Mouse (Mus musculus): ENCODE data around the gene Hoxd4.
A peak's percentile ranks its signal among the peaks of the same experiment; 100 is the strongest.

The Hoxd4 gene

DNA sequence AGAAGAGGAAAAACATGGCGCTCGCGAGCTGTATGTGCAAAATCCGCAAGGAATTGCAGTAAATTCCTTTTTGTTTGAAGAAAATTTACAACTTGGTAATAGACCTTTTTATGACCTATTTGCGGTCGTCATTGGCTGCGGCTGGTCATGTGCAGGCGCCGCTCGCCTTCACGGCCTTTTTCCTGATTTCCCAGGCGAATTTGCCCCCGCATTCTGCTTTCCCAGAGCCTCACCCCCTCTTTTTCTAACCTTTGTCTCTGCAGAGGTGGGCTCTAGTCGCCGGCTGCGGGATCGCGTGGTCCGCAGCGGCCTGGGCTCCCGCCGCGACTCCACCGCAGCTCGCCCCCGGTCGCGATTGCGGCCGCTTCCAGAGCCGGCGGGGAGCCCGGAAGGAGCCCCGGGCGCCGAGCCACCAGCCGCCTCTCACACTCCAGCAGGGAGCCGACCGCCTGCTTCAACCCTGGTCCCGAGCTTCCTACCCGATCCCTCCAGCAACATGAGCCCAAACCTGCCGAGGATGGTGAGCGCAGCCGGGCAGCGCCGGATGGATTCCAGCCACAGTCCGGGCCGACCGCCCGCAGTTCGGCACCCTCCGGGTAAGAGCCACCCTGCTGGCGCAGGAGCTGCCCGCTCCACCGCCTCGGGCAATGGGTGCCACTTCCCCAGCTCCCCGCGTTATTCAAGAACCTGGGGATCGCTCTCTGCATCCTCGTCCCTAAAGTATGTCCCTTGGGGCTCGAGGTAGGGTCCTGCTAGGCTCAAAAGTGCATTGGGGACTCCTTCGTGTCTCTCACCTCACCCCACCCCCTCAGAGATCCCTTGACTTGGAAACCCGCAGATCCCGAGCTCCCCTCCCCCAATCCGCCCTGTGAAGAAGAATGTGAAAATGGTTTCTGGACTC, at the start of gene Hoxd4, which contains the start of gene Hoxd3:
Hoxd4 (plus strand) TSS at position 209 of the 901 bp plus-strand sequence.
Hoxd3 (plus strand) TSS at position 207 of the 901 bp plus-strand sequence.
- DNase-seq (ENCODE audit: low spot score in 2 of 2), result no peak

DNA sequence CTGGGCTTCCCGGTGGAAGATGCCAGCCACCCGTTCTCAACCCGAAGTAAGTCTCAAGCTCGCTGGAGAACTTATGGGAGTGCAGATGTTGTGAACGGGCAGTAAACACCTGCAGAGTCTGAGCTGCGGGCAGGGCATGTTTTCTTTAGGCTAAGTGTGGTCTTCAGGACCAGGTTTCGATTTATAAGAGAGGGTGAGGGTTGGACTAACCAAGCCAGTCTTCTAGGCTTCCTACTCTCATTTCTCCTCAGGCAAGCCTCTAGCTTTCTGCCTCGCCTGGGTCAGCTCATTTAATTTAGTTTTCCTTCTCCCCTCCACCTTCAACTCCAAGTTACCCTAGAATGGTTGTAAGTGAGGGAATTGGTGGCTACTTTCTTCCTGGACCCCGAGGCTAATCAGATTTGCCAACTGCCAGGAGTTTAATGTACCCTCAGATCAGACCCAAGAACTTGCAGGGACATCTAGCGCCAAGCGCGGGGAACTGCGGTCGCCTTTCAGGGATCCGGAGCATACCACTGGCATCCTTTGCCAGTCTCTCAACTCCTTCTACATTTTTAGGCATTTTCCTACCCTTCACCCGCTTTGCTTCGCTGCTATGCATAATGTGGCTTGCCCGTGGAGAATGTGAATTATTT, 48.3 kb upstream of the Hoxd4 start:
- peak in 1 of 2 experiments; percentile 69 for DNase-seq (ENCODE audit: low spot score in 2 of 2)

DNA sequence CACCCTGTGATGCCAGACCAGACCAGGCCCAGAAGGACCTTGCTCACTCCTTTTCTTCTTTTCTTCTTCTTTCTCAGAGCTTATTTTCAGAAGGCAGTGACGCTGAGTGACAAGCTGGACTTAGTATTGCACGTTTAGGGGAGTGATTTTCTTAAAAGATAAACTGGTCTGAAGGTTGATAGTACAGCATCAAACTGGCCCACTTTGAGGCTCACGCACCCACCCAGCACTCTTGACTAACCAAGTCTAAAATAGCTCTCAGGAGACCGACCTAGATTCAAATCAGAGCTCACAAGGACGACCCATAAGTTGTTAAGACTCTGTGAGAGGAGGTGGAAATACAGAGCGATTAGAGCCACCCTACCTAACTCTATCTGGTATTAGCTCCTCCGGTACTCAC, 45.3 kb upstream of the Hoxd4 start:
- DNase-seq (ENCODE audit: low spot score in 2 of 2), result no peak

DNA sequence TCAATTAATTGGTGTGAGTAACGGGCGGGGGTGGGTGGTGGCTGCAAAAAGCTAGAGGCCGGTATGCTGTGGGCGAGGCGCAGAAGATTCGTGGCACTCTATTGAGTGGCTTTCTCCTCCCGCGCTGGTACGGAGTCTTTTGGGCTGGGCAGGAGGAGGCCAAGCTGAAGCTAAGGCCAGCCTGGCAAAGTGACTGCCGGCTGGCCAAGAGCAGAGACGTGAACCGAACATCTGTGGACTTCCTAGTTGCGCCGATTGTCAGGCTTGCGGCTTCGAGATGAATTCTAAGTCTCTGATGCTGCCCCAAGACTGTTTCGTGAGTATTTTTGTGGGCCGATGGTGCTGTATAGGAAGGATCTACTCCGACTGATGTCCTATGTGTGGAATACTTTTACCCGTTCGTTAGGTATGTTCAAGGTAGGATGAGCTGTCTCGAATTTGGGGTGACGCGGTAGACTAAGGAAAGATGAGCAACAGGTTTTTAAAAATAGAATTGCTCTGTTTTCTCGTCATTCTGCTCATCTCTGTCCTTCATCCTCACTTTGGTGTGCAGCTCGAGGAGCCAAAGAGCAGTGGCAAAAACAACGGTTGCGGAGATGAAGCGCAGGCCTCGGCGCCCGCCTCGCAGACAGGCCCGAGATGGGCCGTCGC, 44.4 kb upstream of the Hoxd4 start:
- DNase-seq (ENCODE audit: low spot score in 2 of 2), result no peak

DNA sequence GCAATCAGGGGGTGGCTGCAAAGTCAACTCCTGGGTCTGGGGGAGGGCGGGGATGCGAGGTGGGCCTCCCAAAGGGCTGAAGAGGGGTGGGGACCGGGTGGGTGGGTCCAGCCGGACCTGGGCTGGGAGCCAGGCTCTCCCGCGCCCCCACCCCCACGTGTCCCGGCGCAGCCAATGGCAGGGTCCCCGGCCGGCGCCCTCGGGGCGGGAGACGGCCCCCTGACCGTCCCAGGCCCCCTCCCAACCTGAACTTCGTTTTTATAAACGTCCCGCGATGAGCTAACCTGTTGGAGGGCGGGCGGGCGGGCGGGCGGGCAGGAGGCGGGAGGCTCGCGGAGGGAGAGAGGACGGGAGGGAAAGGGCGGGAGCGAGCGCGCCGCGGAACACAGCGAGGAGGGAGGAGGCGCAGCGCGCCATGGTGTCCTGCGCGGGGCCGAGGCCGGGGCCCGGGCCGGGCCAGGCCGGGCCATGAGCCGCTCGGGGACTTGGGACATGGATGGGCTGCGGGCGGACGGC, 43.8 kb upstream of the Hoxd4 start, which contains the start of gene Hoxd13:
Hoxd13 (plus strand) TSS at position 469 of the 516 bp plus-strand sequence.
- no peak for DNase-seq (ENCODE audit: low spot score in 2 of 2)

DNA sequence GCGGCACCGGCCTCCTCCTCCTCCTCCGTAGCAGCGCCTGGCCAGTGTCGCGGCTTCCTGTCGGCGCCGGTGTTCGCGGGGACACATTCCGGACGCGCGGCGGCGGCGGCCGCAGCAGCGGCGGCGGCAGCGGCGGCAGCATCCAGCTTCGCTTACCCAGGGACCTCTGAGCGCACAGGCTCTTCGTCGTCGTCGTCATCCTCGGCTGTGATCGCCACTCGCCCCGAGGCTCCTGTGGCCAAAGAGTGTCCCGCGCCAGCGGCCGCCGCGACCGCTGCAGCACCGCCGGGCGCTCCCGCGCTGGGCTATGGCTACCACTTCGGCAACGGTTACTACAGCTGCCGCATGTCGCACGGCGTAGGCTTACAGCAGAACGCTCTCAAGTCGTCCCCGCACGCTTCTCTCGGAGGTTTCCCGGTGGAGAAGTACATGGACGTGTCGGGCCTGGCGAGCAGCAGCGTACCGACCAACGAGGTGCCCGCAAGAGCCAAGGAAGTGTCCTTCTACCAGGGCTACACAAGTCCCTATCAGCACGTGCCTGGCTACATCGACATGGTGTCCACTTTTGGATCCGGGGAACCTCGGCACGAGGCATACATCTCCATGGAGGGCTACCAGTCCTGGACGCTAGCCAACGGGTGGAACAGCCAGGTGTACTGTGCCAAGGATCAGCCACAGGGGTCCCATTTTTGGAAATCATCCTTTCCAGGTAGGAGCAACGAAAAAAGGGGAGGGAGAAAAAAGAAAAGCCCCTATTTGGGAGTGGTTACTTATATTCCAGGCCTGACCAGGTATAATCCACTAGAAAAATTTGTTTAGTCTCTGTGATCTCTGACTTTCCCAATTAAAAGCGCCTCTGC, 43.1 kb upstream of the Hoxd4 start:
- DNase-seq (ENCODE audit: low spot score in 2 of 2), result no peak

DNA sequence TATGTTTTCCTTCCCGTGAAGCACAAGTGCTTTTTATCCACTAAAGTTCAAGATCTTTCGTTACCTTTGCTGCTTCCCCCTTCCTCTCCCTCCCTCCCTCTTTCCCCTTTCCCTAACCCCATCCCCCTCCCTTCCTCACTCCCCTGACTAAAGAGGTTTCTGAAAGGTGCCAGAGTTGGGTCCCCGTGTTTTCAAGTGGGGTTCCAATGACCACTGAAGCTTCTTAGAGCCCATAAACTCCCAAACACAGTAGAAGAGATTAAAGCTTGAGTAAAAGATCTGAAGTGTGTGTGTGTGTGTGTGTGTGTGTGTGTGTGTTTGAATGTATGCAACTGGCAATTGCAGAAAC, 42.5 kb upstream of the Hoxd4 start:
- DNase-seq (ENCODE audit: low spot score in 2 of 2), result no peak

DNA sequence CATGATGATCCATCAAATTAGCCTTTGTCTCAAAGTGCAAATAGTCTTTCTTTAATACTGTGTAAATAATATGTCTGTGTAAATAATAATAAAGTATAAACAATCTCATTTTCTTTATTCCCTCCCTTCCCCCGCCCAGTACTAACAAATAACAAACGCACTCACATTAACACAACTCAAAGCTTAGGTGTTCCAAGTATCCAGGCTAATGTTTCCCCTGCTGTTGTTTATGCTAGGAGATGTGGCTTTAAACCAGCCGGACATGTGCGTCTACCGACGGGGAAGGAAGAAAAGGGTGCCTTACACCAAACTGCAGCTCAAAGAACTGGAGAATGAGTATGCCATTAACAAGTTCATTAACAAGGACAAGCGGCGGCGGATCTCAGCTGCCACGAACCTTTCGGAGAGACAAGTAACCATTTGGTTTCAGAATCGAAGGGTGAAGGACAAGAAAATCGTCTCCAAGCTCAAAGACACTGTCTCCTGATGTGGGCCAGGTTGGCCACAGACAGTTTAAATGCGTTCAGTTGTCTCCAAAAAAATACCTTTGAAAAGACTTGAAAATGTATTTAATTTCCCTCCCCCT, 42.0 kb upstream of the Hoxd4 start:
- DNase-seq (ENCODE audit: low spot score in 2 of 2), result no peak

DNA sequence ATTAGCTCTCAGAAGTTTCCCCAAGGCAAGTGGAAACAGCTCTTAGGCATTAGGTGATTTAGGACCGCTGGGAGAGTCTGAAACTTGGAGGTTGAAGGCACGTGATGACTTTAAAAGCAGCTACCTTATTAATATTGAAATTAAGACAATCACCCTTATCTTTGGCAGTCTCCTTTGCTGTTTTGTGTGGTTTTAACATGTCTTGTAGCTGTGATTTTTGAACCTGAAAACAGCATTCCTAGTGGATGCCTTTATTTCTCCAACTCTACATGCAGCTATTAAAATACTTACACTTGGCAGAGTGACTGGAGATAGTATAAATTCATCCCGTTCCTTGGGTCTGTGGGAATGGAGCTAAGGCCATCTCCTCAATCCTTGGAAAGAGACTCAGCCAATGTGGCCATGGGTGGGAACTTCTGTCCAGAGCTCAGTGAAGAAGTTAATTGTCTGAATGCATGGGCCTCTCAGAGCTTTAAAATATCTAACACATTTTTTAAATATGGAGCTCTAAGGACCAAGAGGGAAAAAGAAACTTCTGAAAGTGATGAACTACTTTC, 41.0 kb upstream of the Hoxd4 start:
- DNase-seq (ENCODE audit: low spot score in 2 of 2), result no peak

DNA sequence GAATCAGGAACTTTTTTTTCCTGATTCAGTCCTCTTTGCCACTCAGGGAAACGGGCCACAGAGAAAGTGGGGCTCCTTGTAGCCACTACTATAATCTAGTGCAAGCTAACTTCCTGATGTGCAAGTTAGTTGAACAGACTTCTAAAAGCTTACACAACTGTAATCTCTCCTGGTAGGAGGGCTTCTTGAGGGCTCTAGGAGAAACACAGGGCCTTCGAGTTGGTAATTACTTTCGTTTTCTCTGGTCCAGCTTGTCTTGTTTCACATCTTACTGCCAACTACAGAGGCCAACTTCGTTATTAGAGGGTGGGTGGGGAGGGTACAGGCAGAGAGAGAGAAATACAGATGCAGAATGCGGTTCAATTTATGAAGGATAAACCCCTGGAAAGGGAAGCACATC, 39.9 kb upstream of the Hoxd4 start:
- no peak for DNase-seq (ENCODE audit: low spot score in 2 of 2)

DNA sequence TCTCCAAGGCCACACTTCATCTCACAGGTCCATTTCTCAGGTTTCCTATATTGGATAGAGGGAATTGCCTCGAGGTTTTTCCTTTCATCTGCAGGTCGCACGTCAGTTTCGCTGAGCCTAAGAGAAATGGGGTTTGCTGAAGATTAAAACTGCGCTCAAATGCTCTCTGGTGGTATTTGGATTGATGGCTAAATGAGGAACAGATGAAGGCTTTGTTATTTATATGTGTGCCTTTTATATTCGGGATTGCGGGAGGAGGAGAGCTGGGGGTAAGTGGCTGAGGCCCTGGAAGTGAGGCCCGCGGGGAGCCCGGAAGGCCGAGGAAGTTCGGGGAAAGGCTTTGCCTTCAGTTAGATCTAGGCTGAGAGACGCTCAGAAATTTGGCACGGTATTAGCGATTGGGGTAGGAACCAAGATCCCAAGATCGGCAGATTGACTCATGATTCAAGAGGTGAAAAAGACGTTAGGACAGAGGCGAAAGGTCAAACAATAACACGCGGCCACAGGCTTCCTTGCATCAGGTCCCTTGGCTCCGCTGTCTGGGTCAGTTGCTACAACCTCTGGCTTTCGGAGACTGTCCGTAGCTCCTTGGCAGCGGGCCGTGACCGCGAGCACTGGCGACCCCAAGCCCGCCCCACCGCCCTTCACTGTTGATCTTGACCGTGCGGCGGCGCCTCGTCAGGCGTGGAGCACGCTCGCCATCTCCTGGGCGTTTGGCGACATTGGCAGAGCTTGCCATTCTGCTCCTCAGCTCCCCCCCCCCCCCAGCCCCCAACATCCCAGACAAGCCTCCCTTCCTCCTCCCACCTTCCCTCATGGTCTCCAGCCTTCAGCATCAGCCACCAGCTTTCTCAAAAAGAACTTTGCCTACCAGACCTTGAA, 39.0 kb upstream of the Hoxd4 start:
- no peak for DNase-seq (ENCODE audit: low spot score in 2 of 2)

DNA sequence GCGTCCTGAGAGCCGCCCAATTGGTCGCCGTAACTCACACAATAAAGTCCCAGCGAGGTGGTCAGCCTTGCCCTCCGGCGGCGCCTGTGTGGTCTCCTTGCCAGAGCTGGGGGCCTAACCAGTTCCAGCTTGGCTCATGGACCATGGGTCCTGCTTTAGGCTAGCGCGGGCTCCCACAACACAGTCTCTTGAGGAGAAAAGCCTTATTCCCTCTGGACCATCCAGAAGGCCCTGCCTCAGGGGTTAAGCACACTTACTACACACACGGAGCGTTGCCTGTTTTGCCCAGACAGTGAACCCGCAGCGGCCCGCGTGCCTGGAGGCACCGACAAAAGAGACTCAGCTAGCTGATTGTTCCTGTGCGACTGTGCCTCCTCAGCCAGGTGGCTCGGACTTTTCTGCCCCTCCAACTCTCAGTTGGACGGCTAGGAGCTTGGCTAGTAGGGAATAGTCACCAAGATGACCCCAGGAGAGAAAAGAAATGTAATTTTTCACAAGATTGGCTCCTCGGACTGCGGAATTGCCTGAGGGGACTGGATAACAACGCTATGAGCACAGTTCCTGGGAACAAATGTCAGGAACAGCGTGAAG, 37.8 kb upstream of the Hoxd4 start:
- DNase-seq (ENCODE audit: low spot score in 2 of 2), result no peak

DNA sequence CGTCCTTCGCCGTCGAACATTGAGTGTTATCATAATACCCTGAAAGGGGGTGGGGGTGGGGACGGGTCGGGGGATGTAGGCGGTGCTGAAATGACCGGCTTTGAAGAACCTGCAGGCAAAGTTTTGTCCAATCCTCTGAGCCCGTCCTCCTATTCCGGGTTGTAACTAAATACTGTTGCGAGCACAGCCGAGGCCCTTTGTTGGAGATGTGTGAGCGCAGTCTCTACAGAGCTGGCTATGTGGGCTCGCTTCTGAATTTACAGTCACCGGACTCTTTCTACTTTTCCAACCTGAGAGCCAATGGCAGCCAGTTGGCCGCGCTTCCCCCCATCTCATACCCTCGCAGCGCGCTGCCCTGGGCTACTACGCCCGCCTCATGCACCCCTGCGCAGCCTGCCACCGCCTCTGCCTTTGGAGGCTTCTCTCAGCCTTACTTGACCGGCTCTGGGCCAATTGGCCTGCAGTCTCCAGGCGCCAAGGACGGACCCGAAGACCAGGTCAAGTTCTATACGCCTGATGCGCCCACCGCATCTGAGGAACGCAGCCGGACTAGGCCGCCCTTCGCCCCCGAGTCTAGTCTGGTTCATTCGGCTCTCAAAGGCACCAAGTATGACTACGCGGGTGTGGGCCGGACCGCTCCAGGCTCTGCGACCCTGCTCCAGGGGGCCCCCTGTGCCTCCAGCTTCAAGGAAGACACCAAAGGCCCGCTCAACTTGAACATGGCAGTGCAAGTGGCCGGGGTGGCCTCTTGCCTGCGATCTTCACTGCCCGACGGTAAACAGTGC, 36.7 kb upstream of the Hoxd4 start, which contains the start of gene Hoxd12:
Hoxd12 (plus strand) TSS at position 133 of the 785 bp plus-strand sequence.
- DNase-seq (ENCODE audit: low spot score in 2 of 2), result no peak

DNA sequence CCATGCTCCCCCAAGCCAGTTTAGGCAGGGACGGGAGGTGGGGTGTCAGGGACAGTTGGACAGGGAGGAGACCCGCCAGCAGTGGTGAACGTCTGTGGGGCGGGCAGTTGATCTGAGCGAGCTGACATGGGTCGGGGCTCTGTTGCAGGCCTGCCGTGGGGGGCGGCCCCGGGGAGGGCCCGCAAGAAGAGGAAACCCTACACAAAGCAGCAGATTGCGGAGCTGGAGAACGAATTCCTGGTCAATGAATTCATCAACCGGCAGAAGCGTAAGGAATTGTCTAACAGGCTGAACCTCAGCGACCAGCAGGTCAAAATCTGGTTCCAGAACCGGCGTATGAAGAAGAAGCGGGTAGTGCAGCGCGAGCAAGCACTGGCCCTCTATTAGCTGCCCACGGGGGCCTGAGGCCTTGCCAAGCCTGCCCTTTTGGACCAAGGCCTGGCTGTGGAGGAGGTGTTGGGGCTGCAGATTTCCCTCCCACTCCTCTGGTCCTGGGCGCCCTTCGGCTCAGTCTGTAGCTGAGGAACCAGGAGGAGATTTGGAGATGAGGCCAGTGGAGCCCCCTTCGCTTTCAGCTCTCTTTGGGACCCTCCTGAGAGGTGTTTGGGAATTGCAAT, 36.0 kb upstream of the Hoxd4 start:
- no peak for DNase-seq (ENCODE audit: low spot score in 2 of 2)

DNA sequence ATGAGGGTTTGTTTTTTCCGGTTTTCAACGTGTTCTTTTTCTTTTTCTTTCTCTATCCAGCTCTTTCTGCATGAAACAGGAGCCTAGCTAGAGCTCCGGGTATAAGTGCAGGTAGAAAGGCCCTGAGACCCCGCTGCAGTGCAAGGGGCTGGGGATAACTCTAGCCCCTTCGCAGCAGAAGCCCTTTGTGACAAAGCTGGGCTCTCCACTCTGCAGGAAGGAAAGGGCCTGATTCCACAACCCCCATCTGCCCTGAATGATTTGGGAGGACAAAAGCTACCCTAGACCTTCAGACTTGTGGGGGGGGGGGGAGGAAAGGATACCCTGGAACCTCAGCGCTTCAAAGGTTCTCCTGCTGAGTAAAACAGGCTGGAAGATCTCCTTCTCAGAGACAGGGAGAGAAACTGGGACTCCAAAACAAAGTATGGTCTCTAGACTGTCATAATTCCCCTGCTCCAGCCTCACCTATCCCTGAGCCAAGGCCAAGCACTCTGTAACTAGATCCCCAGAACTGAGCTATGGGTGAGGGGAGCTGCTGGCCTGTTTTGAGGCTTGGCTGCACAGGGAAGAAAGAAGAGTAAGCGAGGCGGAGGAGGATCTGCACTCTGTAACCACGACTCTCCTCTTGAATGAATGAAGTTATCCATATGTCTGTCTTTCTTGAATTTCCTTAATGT, 35.2 kb upstream of the Hoxd4 start:
- DNase-seq (ENCODE audit: low spot score in 2 of 2), result no peak

DNA sequence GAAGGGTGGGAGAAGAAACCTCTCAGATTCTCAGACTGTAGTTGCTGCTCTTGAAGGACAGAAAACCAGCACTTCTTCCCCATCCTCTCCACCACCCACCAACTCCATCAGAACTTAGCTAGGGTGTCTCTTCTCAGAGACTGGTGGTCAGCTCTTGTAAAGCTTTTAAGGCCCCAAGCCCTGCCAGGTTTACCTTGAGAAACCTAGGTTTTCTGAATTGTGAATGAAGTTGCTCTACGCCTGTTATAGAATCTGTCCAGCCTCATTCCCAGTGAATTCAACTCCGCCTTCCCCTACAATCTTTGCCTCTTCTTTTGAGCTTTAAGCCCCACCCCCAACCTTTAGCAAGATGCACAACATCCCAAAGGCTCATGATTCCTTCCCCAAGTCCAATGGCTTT, 34.6 kb upstream of the Hoxd4 start:
- no peak for DNase-seq (ENCODE audit: low spot score in 2 of 2)

DNA sequence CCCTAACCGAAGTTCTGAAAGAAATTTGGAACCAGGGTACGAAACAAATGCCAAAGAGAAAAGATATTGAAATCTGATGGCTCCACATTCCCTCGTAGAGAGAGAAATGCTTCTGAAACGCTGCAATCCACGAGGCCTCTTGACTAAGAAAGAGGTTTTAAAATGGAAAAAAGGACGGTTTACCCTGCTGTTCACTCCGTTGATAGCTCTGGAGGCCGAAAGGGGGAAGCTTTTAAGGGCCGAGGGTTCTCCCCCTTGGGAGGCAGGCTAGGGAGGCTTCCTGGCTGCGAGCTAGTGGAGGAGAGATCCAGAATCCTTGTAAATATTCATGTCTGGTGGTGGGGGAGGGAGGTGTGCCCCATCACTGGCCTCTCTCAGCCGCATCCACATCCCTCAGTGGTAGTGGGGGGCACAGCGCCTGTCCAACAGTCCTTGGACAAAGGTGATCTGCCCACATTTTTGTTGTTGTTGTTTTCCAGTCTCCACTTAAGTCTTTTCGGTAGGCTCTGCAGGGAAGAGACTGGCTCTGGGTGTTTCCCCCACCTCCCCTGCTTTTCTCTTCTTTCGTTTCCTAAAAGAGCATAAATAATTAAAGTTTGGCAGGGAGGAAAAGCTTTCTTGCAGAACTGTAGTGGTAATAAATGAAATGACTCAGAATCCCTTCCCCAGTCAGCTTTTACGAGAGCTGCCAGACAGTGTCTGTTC, 32.7 kb upstream of the Hoxd4 start, which contains the start of gene Hoxd11:
Hoxd11 (plus strand) TSS at position 667 of the 705 bp plus-strand sequence.
- DNase-seq (ENCODE audit: low spot score in 2 of 2), result no peak
